Mouse (Mus musculus) stomach, embryonic 16.5 days (tissue): ENCODE results near the gene Cfd. TPM values are rescaled to one million over a fixed set of nuclear protein-coding genes. Genes with fewer than 3 reads are reported as not detected.

Source experiments
- ATAC-seq: fragments of 200-750 bp; cut with Nextera tagmentation; 2 replicates; pipeline ENCODE4 v1.8.0; 2017; ENCODE audit warnings: moderate number of reproducible peaks, moderate TSS enrichment; ENCODE audit not compliant: insufficient read depth, low FRiP score
- H3K27ac ChIP-seq: fragments of 300-500 bp; sonication (generic); 2 replicates; pipeline ENCODE4 v1.5.1; 2014; ENCODE audit warnings: low read length
- H3K27me3 ChIP-seq: fragments of 300-500 bp; sonication (generic); 2 replicates; pipeline ENCODE4 v1.6.1; 2014; ENCODE audit warnings: low read length, control low read depth, mixed read lengths; ENCODE audit not compliant: control insufficient read depth, insufficient read depth
- H3K36me3 ChIP-seq: fragments of 300-500 bp; sonication (generic); 2 replicates; pipeline ENCODE4 v1.6.1; 2014; ENCODE audit warnings: low read length; ENCODE audit not compliant: control insufficient read depth, insufficient read depth
- H3K4me1 ChIP-seq: fragments of 300-500 bp; sonication (generic); 2 replicates; pipeline ENCODE4 v1.6.1; 2014; ENCODE audit warnings: low read length, control low read depth, mixed read lengths; ENCODE audit not compliant: control insufficient read depth, insufficient read depth
- H3K4me2 ChIP-seq: fragments of 300-500 bp; sonication (generic); 2 replicates; pipeline ENCODE4 v1.6.1; 2014; ENCODE audit warnings: low read depth, low read length, mixed read lengths
- H3K4me3 ChIP-seq: fragments of 300-500 bp; sonication (generic); replicated peaks from 2 replicates; pipeline ENCODE4 v1.5.1; 2014; ENCODE audit warnings: mild to moderate bottlenecking, low read length
- H3K9ac ChIP-seq: fragments of 300-500 bp; sonication (generic); 2 replicates; pipeline ENCODE4 v1.6.1; 2014; ENCODE audit warnings: low read length
- H3K9me3 ChIP-seq: fragments of 300-500 bp; sonication (generic); replicated peaks from 2 replicates; pipeline ENCODE4 v1.6.1; 2016; ENCODE audit warnings: low read length, control low read depth; ENCODE audit not compliant: control insufficient read depth
- WGBS: fragments of 180-500 bp; shearing (Covaris S2); extraction: QIAGEN DNeasy Blood & Tissue Kit; methylation state at CpG from one replicate; pipeline ENCODE4 v1.1.7; 2014; 5-methylcytosine and 5-hydroxymethylcytosine counted together
- microRNA-seq: library from miRNA; unstranded; fragments of <30 nt; microRNA quantifications from one replicate; pipeline ENCODE4, GENCODE M21; 2016
- polyA plus RNA-seq: library from polyadenylated mRNA; unstranded; fragments of >200 nt; fragmentation: Nextera tagmentation; extraction: Ambion mirVana; gene quantifications from 2 replicates; pipeline ENCODE4 v1.2.1, GENCODE M21; 2015

The Cfd gene
- polyA plus RNA-seq, 1 experiment from 2014 or later = not detected

DNA sequence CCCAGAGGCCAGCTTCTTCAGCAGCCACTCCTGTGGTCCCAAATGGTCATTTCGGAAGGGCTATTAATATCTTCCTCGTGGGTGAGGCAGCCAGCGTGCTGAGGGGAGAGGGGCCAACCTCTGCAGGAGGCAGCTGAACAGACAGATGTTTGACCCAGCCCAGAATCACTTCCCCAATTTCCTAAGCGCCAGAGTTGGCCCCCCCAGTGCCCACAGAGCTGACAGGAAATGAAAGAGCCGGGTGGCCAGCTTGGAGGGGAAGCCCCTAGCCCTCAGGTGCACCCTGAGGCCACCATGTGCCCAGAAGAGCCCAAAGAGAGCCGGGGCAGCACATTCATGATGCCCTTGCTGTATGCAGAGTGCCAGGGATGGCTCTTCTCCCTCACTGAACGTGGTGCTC lies 50.1 kb downstream of the Cfd start:
- Histone ChIP-seq H3K9me3 (no peaks in the 10 kb centered on the region), H3K27ac (no peak overlapping the region)
- 57% methylated on average over 7 of the region's 7 CpGs for WGBS

More for the DNA sequence above, 50.1 kb downstream of the Cfd start:
- Histone ChIP-seq H3K9ac (no peak overlapping the region), H3K4me1 (peaks cover 38% of the 10 kb centered on the region), H3K4me2 (no peak overlapping the region), H3K36me3 (no peaks in the 10 kb centered on the region), H3K27me3 (no peaks in the 10 kb centered on the region), H3K4me3 (no peak overlapping the region)
- ATAC-seq = no peak

Small RNA genes within 50 kb of the gene (microRNA-seq; reads per million reads assigned to microRNA genes)
- not detected for gene Mir6910

Other genes starting within 250 kb of the Cfd start
- not detected in 2 replicates for gene Odf3l2, start 245.1 kb upstream of the Cfd start, polyA plus RNA-seq
- 33.7 and 41.9 TPM in 2 replicates for gene Madcam1, start 226.3 kb upstream of the Cfd start, polyA plus RNA-seq
- gene Tpgs1, start 221.5 kb upstream of the Cfd start, polyA plus RNA-seq = 47.4 and 53.2 TPM in 2 replicates
- gene Cdc34, start 208.7 kb upstream of the Cfd start, polyA plus RNA-seq = 84.6 and 86.3 TPM in 2 replicates
- gene Gzmm, start 201.8 kb upstream of the Cfd start, polyA plus RNA-seq = 0.31 and 0.44 TPM in 2 replicates
- gene Bsg, start 186.4 kb upstream of the Cfd start, polyA plus RNA-seq = 983 and 1,041 TPM in 2 replicates
- not detected in 2 replicates for gene Hcn2, start 174.2 kb upstream of the Cfd start, polyA plus RNA-seq
- 33.3 and 40.9 TPM in 2 replicates for gene Polrmt, start 144.3 kb upstream of the Cfd start, polyA plus RNA-seq
- 0.37 and 0.50 TPM in 2 replicates for gene Fgf22, start 135.8 kb upstream of the Cfd start, polyA plus RNA-seq
- gene Rnf126, start 123.9 kb upstream of the Cfd start, polyA plus RNA-seq = 29.9 and 34.8 TPM in 2 replicates
- gene Fstl3, start 113.6 kb upstream of the Cfd start, polyA plus RNA-seq = 18.1 and 23.1 TPM in 2 replicates
- gene Prss57, start 99.9 kb upstream of the Cfd start, polyA plus RNA-seq = 0.55 and 0.72 TPM in 2 replicates
- gene Palm, start 97.3 kb upstream of the Cfd start, polyA plus RNA-seq = 56.8 and 58.0 TPM in 2 replicates
- gene Misp, start 69.9 kb upstream of the Cfd start, polyA plus RNA-seq = 50.6 and 62.3 TPM in 2 replicates
- 268 and 308 TPM in 2 replicates for gene Ptbp1, start 36.4 kb upstream of the Cfd start, polyA plus RNA-seq
- 4.1 and 7.2 TPM in 2 replicates for gene Prtn3, start 16.4 kb upstream of the Cfd start, polyA plus RNA-seq
- gene Plppr3, start 16.2 kb upstream of the Cfd start, polyA plus RNA-seq = 28.7 and 29.1 TPM in 2 replicates
- 6.3 and 9.8 TPM in 2 replicates for gene Elane, start 4.6 kb upstream of the Cfd start, polyA plus RNA-seq
- 39.6 and 42.3 TPM in 2 replicates for gene Med16, start 18.1 kb downstream of the Cfd start, polyA plus RNA-seq
- 4.1 TPM in 1 of 2 replicates, not detected in the other for gene Gm26602, start 20.0 kb downstream of the Cfd start, polyA plus RNA-seq
- 0.89 and 0.97 TPM in 2 replicates for gene Kiss1r, start 26.1 kb downstream of the Cfd start, polyA plus RNA-seq
- gene R3hdm4, start 30.4 kb downstream of the Cfd start, polyA plus RNA-seq = 160 and 176 TPM in 2 replicates
- 4.9 and 5.2 TPM in 2 replicates for gene Arid3a, start 36.2 kb downstream of the Cfd start, polyA plus RNA-seq
- gene Wdr18, start 69.3 kb downstream of the Cfd start, polyA plus RNA-seq = 76.7 and 86.9 TPM in 2 replicates
- gene Grin3b, start 79.9 kb downstream of the Cfd start, polyA plus RNA-seq = 0.21 and 0.45 TPM in 2 replicates
- 5.6 TPM in 2 replicates for gene Tmem259, start 93.5 kb downstream of the Cfd start, polyA plus RNA-seq
- 333 and 334 TPM in 2 replicates for gene Cnn2, start 97.7 kb downstream of the Cfd start, polyA plus RNA-seq
- gene Abca7, start 105.6 kb downstream of the Cfd start, polyA plus RNA-seq = 6.3 and 7.4 TPM in 2 replicates
- 7.8 and 9.7 TPM in 2 replicates for gene Arhgap45, start 125.8 kb downstream of the Cfd start, polyA plus RNA-seq
- 174 and 180 TPM in 2 replicates for gene Polr2e, start 148.9 kb downstream of the Cfd start, polyA plus RNA-seq
- 445 and 507 TPM in 2 replicates for gene Gpx4, start 156.3 kb downstream of the Cfd start, polyA plus RNA-seq
- 17.2 and 19.0 TPM in 2 replicates for gene Sbno2, start 214.7 kb downstream of the Cfd start, polyA plus RNA-seq
- 14.5 and 14.8 TPM in 2 replicates for gene Stk11, start 224.9 kb downstream of the Cfd start, polyA plus RNA-seq
- 536 and 594 TPM in 2 replicates for gene Atp5d, start 247.8 kb downstream of the Cfd start, polyA plus RNA-seq
- 3.1 and 3.9 TPM in 2 replicates for gene Cbarp, start 250.0 kb downstream of the Cfd start, polyA plus RNA-seq